Mouse (Mus musculus) T-helper 17 cell (primary cell): ENCODE measurements around the gene Immt.
"Not testable (repeated sequence)": the region's sequence is repeated elsewhere in the genome, so short reads cannot be mapped to it uniquely, and the experiment has no call there.

ENCODE experiments used
- in situ Hi-C, 2 experiments: fragments of 300-600 bp; cut with MboI, MseI; formaldehyde crosslinking; loops; 1 replicate in 1 of 2; 2 replicates in 1 of 2; pipeline ENCODE4 v1.15.1; 2025; ENCODE audit warnings: high pct_unique_total_duplicates in 2 of 2

Immt gene

DNA sequence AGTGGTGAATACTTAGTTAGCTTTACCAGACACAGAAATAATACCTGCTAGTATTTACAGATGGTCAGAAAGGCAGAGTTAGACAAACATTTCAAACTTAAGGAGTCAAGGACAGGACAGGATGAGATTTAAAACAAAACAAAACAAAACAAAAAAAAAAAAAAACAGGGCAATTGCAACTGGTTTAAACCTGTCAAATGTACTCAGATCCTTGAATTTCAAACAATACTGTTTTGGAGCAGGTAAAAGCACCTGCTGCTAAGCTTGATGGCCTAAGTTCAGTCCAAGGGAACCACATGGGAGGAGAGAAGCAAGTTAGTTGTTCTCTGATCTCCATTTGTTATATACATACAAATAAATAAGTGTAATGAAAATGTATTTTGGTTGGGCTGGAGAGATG is 8.7 kb downstream of the Immt start:
- in situ Hi-C loops = loop anchor here in 1 of 2 experiments (10.0 kb wide), 1 partner anchor 1025 kb away; no protein-coding TSS in a partner anchor

- in situ Hi-C loops = no loop called here
These were observed 9.6 kb downstream of the Immt start for GRCm38 (mm10) chr6:71840597-71841290.

- in situ Hi-C loops = loop anchor here in 1 of 2 experiments (5.0 kb wide), 1 partner anchor 55 kb away; no protein-coding TSS in a partner anchor
These were observed 15.8 kb downstream of the Immt start for GRCm38 (mm10) chr6:71846906-71847305.

DNA sequence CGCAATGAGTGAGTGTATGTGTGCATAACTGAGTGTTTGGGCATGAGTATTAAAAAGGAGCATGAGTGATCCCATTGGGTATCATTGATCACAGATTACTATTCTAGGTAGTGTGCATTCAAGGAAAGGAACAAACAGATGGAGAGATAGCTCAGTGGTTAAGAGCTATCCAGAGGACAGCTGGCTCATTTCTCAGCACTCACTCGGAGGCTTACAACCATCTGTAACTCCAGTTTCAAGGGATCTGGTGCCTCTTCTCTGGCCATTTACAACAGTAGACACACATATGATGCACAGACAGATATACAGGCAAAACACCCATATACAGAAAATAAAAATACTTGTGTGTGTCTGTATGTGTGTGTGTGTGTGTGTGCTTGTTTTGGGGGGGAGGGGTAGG is 36.6 kb downstream of the Immt start:
- in situ Hi-C loops = loop anchor here in 1 of 2 experiments (5.0 kb wide), 1 partner anchor 35 kb away; no protein-coding TSS in a partner anchor

GRCm38 (mm10) chr6:71868809-71869208 is 37.7 kb downstream of the Immt start:
- in situ Hi-C loops = loop anchor here in 1 of 2 experiments (5.0 kb wide), 1 partner anchor 33 kb away; no protein-coding TSS in a partner anchor

GRCm38 (mm10) chr6:71871396-71871795 is 40.3 kb downstream of the Immt start:
- in situ Hi-C loops = no loop called here

DNA sequence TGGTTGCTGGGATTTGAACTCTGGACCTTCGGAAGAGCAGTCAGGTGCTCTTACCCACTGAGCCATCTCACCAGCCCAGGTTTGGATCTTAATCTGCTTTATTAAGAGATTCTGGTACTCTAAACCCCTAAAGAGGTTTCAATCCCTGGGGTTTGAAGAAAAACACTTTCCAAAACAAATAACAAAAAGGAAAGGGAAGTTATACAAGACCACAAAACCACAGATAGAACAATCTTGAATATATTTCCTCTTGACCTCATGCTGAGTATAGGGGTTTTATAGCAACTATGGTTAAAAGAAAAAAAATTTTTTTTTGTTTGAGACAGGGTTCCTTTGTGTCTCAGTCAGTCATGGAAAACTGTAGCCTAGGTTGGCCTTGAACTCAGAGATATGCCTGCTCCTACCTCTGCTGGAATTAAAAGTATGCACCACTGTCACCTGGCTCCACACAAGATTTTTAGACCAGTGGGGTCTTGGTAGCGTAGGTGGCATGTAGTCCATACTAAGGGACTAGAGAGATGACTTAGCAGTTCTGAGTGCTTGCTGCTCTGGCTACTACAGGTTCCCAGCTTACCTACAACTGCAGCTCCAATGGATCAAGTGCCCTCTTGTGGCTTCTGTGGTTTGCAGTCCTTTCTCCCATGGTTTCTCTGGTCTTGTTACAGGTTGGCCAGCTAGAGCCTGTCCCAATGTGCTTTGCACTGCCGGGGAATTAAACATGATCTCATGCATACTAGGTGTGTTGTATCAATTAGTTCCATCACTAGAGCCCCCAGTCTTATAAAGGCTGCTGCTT is 47.0 kb downstream of the Immt start:
- in situ Hi-C loops = no loop called here

DNA sequence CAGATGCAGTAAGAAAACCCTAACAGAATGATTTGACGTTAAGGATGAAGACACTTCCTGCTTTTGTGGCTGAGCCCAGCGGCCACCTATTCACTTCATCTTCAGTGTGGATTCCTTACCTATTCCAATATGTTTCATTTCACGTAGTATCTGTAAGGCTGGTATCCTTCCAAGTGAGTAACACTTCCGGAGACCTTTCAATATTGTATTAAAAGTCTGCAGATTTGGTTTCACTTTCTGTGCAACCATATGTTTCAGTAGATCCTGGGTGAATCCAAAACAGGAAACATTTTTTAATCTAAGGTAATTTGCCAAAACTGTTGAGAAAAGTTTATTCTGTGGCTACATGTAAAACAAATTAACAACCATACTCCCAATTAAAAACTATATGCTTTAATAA is 62.1 kb downstream of the Immt start:
- in situ Hi-C loops = no loop called here

DNA sequence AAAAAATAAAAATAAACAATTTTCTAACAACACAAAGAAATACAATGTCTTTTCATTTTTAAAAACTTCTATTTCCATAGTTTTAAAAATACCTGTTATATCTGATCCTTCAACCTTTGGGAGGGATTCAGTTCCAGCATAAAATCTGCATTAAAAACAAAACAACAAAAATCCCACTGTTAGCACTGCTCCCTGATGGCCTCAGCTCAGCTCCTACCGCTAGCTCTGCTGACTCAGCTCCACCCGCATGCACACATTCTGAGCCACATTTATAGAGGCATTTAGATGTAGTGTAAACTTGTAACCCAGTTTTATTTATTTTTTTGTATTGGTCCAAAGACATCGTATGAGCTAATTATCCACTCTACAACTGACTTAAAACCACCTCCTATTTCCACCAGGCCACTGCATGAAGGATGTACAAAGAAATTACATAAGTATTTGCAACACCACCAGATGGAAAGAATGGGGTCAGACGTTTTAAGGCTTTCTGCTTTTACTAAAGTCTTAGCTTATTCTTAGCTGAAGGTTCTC is 76.6 kb downstream of the Immt start:
- in situ Hi-C loops = no loop called here

- in situ Hi-C loops = no loop called here
These were observed 77.6 kb downstream of the Immt start, which contains the start of the genes Ptcd3 and Polr1a for GRCm38 (mm10) chr6:71908481-71909381. Ptcd3 (minus strand) TSS chr6:71908750. Polr1a (plus strand) TSS chr6:71909053.

GRCm38 (mm10) chr6:71909384-71909783 is 78.3 kb downstream of the Immt start:
- in situ Hi-C loops = no loop called here

GRCm38 (mm10) chr6:71909840-71910239 is 78.7 kb downstream of the Immt start:
- in situ Hi-C loops = no loop called here

GRCm38 (mm10) chr6:71911686-71912450 is 80.7 kb downstream of the Immt start:
- in situ Hi-C loops = no loop called here

DNA sequence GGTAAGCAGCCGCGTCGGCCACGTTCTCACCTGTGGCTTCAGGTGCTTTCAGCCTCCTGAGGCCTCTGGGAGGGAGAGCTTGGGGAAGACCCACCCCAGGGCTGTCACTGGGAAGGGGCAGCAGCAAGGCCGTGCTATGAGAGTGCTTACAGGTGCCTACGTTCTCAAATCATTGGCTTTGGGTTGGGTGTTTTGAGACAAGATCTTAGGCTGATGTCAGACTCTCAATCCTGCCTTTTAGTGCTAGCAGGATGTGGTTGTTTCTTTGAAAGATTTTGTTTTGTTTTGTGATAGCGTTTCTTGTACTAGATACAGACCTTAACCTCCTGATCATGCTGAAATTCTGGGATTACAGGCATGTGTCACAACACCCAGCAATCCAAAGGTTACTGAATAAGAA is 89.6 kb downstream of the Immt start:
- in situ Hi-C loops = no loop called here

DNA sequence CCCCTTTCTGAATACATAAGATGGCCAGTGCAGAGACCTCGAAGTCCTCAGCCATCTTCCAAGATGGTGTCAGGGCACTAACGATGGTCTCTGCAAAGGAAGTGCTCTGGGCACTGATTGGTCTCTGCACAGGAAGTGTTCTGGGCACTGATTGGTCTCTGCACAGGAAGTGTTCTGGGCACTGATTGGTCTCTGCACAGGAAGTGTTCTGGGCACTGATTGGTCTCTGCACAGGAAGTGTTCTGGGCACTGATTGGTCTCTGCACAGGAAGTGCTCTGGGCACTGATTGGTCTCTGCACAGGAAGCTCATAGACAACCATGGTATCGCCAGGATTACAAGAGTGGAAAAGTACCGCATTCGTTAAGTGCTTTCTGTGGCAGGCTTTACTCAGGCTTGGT is 94.1 kb downstream of the Immt start:
- in situ Hi-C loops = not testable (repeated sequence)
